Mouse (Mus musculus) gonadal fat pad, adult 2 months (tissue): ENCODE results near the gene Il10. TPM values are rescaled to one million over a fixed set of nuclear protein-coding genes. Genes with fewer than 3 reads are reported as not detected.

Experiments used
- DNase-seq: peaks from one replicate; pipeline ENCODE4 v3.0.0-alpha.2; 2012; ENCODE audit warnings: low read depth
- polyA plus RNA-seq: library from polyadenylated mRNA; depleted of rRNA; stranded (reverse); fragments of >200 nt; gene quantifications from 2 replicates; pipeline ENCODE4 v1.2.3, GENCODE M21; 2012; rRNA removed

The Il10 gene
- not detected in 2 replicates for polyA plus RNA-seq

GRCm38 (mm10) chr1:131019492-131020098 lies at the start of gene Il10:
Gene Il10 (plus strand): TSS chr1:131019845.
- DNase-seq: no peak

GRCm38 (mm10) chr1:130979455-130979854 lies 40.2 kb upstream of the Il10 start:
- DNase-seq: no peak

DNA sequence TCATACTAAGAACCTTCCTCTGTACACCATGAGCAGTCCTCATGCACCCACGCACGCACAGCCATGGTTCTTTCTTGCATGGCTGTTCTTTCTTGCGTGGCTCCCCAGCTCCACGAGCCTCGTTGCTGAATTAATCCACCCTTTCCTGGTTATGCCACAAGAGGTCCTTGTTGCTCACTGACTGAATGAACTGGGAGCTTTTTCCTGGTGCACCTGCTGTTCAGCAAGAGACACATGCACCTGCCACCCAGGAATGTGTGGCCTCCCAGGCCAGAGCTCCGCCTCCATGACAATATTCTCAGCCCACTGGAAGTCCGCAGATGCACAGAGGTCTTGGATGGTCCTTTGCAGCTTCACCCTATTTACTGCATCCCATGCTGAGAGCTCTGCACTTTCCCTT lies 35.2 kb upstream of the Il10 start:
- no peak for DNase-seq

DNA sequence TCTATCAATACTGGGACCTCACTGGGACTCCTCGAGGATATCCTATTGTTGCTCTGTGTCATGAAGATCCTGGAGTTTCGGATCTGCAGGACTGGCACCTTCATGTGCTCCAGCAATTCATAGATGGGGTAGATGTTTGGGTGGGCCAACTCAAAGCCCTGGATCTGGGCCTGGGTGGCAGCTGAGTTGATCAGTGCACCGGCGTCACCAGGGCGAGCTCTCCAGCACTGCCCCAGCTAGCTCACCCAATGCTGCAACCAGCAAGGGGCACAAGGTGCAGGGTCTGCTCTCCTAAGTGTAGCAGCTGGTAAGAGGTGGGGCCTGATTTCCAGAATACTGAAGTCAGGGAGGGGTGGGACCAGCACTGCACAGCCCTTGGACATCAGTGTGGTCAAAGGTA lies 32.6 kb upstream of the Il10 start:
- no peak for DNase-seq

GRCm38 (mm10) chr1:130987418-130987817 lies 32.2 kb upstream of the Il10 start:
- no peak for DNase-seq

- no peak for DNase-seq
Observed at GRCm38 (mm10) chr1:130989331-130989730, 30.3 kb upstream of the Il10 start.

DNA sequence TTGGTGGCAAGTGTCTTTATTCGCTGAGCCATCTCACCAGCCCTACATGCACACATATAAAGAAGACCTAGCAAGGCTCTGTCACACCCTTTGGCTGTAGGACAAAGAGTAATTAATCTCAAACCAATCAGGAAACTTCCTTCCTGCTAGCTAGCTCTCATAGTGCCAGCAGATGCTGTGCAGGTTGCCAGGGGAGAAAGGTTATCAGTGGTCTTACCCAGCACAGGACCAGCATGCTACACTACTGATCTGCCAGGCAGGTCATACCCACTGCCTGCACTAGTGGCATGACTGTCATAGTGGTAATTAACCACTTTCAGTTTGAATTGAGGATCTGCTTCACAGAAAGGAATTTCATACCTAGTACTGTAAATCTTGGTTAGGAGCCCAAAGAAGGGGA lies 29.2 kb upstream of the Il10 start:
- no peak for DNase-seq

DNA sequence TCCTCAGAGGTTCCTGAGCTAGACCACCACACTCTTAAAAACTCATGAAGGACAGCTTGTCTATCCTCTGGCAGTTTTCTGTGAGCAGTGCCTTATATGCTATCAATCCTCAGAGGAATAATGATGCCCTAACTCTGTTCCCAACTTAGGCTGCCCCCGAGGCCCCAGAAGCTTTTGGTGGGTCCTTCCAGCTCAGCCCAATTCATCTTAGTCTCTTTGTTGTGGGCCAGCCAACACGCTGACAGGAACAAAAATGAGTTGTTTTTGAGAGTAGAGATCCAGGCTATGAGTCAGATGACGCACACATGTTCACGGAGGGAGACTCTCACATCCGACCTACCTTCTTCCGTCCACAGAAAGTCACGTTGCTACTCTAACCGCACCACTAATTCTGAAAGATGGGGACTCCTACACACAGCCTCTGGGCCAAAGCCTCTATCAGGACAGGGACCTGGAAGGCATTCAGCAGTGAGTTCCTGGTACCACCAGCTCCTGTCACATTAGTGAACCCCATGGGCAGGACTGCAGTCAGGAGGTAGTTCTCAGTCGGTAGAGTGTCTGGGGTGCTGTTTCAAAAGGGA lies 26.0 kb upstream of the Il10 start:
- no peak for DNase-seq

DNA sequence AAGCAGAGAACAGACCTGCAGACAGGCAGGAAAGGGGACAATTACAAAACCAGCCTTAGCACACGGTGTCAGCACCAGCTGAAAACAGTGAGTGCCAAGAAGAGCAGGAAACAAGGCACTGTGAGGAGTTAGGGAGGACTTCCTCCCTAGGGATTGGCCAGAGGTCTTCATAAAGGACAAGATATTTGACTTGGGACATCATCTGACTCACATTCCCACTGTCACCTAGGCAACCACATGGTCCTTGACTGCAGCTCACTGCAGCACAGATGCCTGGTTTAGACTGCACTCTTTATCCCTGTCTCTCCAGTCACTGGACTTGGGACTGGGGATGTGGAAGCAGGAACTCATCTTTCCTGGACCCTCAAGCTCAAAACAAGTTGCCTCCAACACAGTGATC lies 24.1 kb upstream of the Il10 start:
- DNase-seq: no peak

- DNase-seq: no peak
Observed at GRCm38 (mm10) chr1:130996356-130996755, 23.3 kb upstream of the Il10 start.

DNA sequence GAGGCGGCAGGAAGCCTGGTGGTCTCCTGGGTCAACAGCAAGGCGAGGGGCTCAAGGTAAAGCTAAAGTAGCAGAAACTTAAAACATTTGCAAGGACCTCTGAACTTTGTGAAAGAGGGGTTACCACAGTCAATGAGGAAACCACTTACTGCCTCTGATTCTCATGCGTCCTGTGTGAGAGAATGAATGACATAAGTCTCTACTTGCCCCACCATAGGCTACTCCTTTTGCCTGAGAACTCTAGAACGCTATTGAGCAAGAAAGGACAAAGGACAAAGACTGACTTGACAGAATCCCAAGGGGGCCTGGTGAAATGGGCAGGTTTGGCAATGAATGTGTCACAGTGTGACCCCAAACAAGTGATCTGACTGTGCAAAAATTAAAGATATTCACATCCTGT lies 22.2 kb upstream of the Il10 start:
- no peak for DNase-seq

DNA sequence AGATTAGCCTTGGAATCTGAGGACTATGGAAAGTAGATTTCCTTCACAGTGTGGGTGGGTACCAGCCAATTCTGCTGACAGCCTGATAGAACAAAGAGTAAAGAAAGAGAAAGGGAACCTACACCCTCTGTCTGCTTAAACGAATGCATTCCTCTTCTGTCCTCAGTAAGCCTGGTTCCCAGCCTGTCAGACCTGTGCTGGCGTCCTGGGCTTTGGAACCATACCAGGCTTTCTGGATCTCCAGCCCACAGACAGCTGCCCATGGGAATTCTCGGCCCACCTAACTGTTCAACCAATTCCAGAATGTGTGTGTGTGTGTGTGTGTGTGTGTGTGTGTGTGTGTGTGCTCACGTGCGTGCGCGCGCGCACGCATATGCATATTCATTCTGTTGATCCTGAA lies 21.3 kb upstream of the Il10 start:
- DNase-seq: no peak

DNA sequence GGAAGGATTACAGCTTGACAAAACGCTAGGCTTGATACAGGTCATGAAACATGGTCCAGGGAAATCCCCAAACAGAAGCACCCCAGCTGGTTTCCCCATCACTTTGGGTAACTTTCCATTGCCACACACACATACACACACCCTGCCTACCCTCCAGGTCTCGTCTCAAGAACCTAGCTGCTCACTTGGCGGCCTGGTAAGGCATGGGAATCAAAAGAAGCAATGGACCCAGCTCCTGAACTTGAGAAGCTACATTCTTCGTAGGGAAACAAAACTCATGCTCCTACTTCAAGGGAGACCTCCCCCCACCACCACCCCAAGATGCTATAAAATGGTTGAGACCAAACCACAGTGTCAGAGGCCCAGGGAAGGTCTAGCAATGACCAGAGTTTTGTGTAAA lies 19.9 kb upstream of the Il10 start:
- no peak for DNase-seq

- DNase-seq: no peak
Observed at GRCm38 (mm10) chr1:131000296-131000695, 19.3 kb upstream of the Il10 start.

GRCm38 (mm10) chr1:131002561-131002960 lies 17.1 kb upstream of the Il10 start:
- DNase-seq: no peak

- no peak for DNase-seq
Observed at GRCm38 (mm10) chr1:131003037-131003922, 16.4 kb upstream of the Il10 start.

GRCm38 (mm10) chr1:131006069-131006468 lies 13.6 kb upstream of the Il10 start:
- DNase-seq: no peak

- no peak for DNase-seq
Observed at GRCm38 (mm10) chr1:131010201-131011153, 9.2 kb upstream of the Il10 start.

DNA sequence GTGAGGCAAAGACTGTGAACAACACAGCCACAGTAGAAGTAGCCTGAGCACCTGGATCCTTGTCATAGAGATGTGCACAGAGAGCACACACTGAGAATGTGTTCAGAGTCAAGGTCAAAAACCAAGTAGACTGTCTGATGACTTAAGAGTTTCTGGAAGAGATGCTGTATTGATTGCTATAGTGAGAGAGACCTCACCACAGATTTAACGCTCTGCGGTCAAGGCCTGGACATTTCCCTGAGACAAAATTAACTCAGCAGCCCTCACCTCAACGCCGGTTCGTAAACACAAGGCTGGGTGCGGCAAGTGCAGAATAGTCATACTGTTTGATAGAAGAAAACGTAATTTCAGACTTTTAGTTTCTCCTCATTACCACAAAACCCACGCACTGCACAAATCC lies 7.2 kb upstream of the Il10 start:
- no peak for DNase-seq

DNA sequence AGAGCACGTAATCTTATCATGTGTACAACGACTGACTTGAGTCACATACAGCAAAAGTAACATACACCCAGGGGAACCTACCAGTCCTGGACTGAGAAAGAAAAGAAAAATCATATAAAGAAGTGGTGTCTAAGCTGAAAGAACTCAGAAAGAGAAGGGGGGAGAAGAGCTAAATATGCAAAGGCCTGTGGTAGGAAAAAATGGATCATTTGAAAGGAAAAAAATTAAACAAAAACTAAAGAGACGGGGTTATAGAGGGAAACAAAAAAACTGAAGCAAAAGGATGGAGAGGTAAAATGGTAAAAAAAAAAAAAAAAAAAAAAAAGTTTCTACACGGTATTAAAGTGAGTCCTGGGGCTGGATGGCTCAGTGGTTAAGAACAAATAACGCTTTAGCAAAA lies 5.7 kb upstream of the Il10 start:
- DNase-seq: no peak

DNA sequence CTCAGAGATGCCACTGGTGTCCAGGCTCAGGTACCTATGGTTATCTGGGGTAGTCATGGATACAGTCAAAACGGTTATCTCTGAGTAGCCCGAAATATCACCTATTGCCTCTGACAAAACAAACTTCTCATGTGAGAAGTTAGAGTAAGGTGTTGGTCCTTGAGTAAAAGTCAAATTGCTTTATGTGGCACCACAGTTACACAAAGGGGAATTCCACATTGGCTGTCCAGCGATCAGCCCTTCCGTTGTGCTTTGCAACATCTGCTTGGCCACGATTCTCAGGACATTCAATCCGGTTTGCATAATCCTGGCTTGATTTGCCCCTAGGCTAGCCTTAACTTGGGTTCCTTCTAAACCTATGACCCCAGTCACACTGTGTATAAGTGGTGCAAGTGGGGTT lies 4.4 kb upstream of the Il10 start:
- no peak for DNase-seq

GRCm38 (mm10) chr1:131015879-131016278 lies 3.8 kb upstream of the Il10 start:
- no peak for DNase-seq
